Mouse (Mus musculus) stomach, embryonic 16.5 days (tissue): ENCODE data around the gene Unc50. TPM values are rescaled to one million over a fixed set of nuclear protein-coding genes. Genes with fewer than 3 reads are reported as not detected.

ENCODE experiments used
- ATAC-seq: fragments of 200-750 bp; cut with Nextera tagmentation; 2 replicates; pipeline ENCODE4 v1.8.0; 2017; ENCODE audit warnings: moderate number of reproducible peaks, moderate TSS enrichment; ENCODE audit not compliant: insufficient read depth, low FRiP score
- H3K27ac ChIP-seq: fragments of 300-500 bp; sonication (generic); 2 replicates; pipeline ENCODE4 v1.5.1; 2014; ENCODE audit warnings: low read length
- H3K27me3 ChIP-seq: fragments of 300-500 bp; sonication (generic); 2 replicates; pipeline ENCODE4 v1.6.1; 2014; ENCODE audit warnings: low read length, control low read depth, mixed read lengths; ENCODE audit not compliant: control insufficient read depth, insufficient read depth
- H3K36me3 ChIP-seq: fragments of 300-500 bp; sonication (generic); 2 replicates; pipeline ENCODE4 v1.6.1; 2014; ENCODE audit warnings: low read length; ENCODE audit not compliant: control insufficient read depth, insufficient read depth
- H3K4me1 ChIP-seq: fragments of 300-500 bp; sonication (generic); 2 replicates; pipeline ENCODE4 v1.6.1; 2014; ENCODE audit warnings: low read length, control low read depth, mixed read lengths; ENCODE audit not compliant: control insufficient read depth, insufficient read depth
- H3K4me2 ChIP-seq: fragments of 300-500 bp; sonication (generic); 2 replicates; pipeline ENCODE4 v1.6.1; 2014; ENCODE audit warnings: low read depth, low read length, mixed read lengths
- H3K4me3 ChIP-seq: fragments of 300-500 bp; sonication (generic); replicated peaks from 2 replicates; pipeline ENCODE4 v1.5.1; 2014; ENCODE audit warnings: mild to moderate bottlenecking, low read length
- H3K9ac ChIP-seq: fragments of 300-500 bp; sonication (generic); 2 replicates; pipeline ENCODE4 v1.6.1; 2014; ENCODE audit warnings: low read length
- H3K9me3 ChIP-seq: fragments of 300-500 bp; sonication (generic); replicated peaks from 2 replicates; pipeline ENCODE4 v1.6.1; 2016; ENCODE audit warnings: low read length, control low read depth; ENCODE audit not compliant: control insufficient read depth
- whole genome bisulfite sequencing: fragments of 180-500 bp; shearing (Covaris S2); extraction: QIAGEN DNeasy Blood & Tissue Kit; methylation state at CpG from one replicate; pipeline ENCODE4 v1.1.7; 2014; 5-methylcytosine and 5-hydroxymethylcytosine counted together
- polyA plus RNA-seq: library from polyadenylated mRNA; unstranded; fragments of >200 nt; fragmentation: Nextera tagmentation; extraction: Ambion mirVana; gene quantifications from 2 replicates; pipeline ENCODE4 v1.2.1, GENCODE M21; 2015

Gene Unc50
- polyA plus RNA-seq, 1 experiment from 2014 or later, result 131 TPM

GRCm38 (mm10) chr1:37405137-37405536, 24.8 kb upstream of the Unc50 start:
- no peaks in the 10 kb centered on the region for H3K36me3 ChIP-seq
- H3K9ac ChIP-seq, result no peak overlapping the region
- no peak overlapping the region for H3K4me2 ChIP-seq
- no peaks in the 10 kb centered on the region for H3K4me1 ChIP-seq
- no peak overlapping the region for H3K27ac ChIP-seq
- WGBS, result 84% methylated on average over 2 of the region's 2 CpGs
- H3K27me3 ChIP-seq, result no peaks in the 10 kb centered on the region
- H3K9me3 ChIP-seq, result no peaks in the 10 kb centered on the region
- no peak overlapping the region for H3K4me3 ChIP-seq
- no peak for ATAC-seq

GRCm38 (mm10) chr1:37407228-37407627, 22.7 kb upstream of the Unc50 start:
- WGBS, result 79% methylated on average over 8 of the region's 8 CpGs
- no peak overlapping the region for H3K4me2 ChIP-seq
- no peak overlapping the region for H3K4me3 ChIP-seq
- H3K9ac ChIP-seq, result no peak overlapping the region
- H3K36me3 ChIP-seq, result no peaks in the 10 kb centered on the region
- H3K4me1 ChIP-seq, result no peaks in the 10 kb centered on the region
- ATAC-seq, result no peak
- no peaks in the 10 kb centered on the region for H3K27me3 ChIP-seq
- H3K27ac ChIP-seq, result no peak overlapping the region
- no peaks in the 10 kb centered on the region for H3K9me3 ChIP-seq

GRCm38 (mm10) chr1:37408059-37408458, 21.9 kb upstream of the Unc50 start:
- H3K27ac ChIP-seq, result no peak overlapping the region
- no peak overlapping the region for H3K4me2 ChIP-seq
- no peaks in the 10 kb centered on the region for H3K4me1 ChIP-seq
- 82% methylated on average over 8 of the region's 8 CpGs for WGBS
- no peaks in the 10 kb centered on the region for H3K9me3 ChIP-seq
- no peak overlapping the region for H3K9ac ChIP-seq
- H3K36me3 ChIP-seq, result no peaks in the 10 kb centered on the region
- no peak overlapping the region for H3K4me3 ChIP-seq
- no peak for ATAC-seq
- H3K27me3 ChIP-seq, result no peaks in the 10 kb centered on the region

GRCm38 (mm10) chr1:37408678-37409077, 21.3 kb upstream of the Unc50 start:
- H3K4me2 ChIP-seq, result no peak overlapping the region

GRCm38 (mm10) chr1:37409647-37410046, 20.3 kb upstream of the Unc50 start:
- Histone ChIP-seq H3K27ac (no peak overlapping the region), H3K4me2 (no peak overlapping the region), H3K27me3 (no peaks in the 10 kb centered on the region), H3K4me1 (no peaks in the 10 kb centered on the region), H3K9me3 (no peaks in the 10 kb centered on the region), H3K9ac (no peak overlapping the region), H3K4me3 (no peak overlapping the region), H3K36me3 (no peaks in the 10 kb centered on the region)
- ATAC-seq, result no peak

More at GRCm38 (mm10) chr1:37408678-37409077, 21.3 kb upstream of the Unc50 start:
- H3K4me1 ChIP-seq, result no peaks in the 10 kb centered on the region
- no peaks in the 10 kb centered on the region for H3K36me3 ChIP-seq
- H3K9ac ChIP-seq, result no peak overlapping the region
- ATAC-seq, result no peak
- H3K27ac ChIP-seq, result no peak overlapping the region
- no peak overlapping the region for H3K4me3 ChIP-seq
- no peaks in the 10 kb centered on the region for H3K9me3 ChIP-seq
- WGBS, result 72% methylated on average over 3 of the region's 3 CpGs
- H3K27me3 ChIP-seq, result no peaks in the 10 kb centered on the region

GRCm38 (mm10) chr1:37415394-37415793, 14.5 kb upstream of the Unc50 start:
- H3K27ac ChIP-seq, result no peak overlapping the region
- no peak for ATAC-seq
- no peak overlapping the region for H3K4me3 ChIP-seq
- 68% methylated on average over 1 of the region's 1 CpGs for WGBS
- no peaks in the 10 kb centered on the region for H3K4me1 ChIP-seq
- H3K36me3 ChIP-seq, result peaks cover 11% of the 10 kb centered on the region
- no peaks in the 10 kb centered on the region for H3K9me3 ChIP-seq
- no peak overlapping the region for H3K9ac ChIP-seq
- H3K4me2 ChIP-seq, result no peak overlapping the region
- H3K27me3 ChIP-seq, result no peaks in the 10 kb centered on the region

- 0 out of 2 replicates have a peak, but pooled peaks have one; percentile 33 for ATAC-seq
- H3K27ac ChIP-seq, result no peak overlapping the region
- no peak overlapping the region for H3K9ac ChIP-seq
- H3K36me3 ChIP-seq, result peaks cover 16% of the 10 kb centered on the region
- no peak overlapping the region for H3K4me3 ChIP-seq
- no peaks in the 10 kb centered on the region for H3K4me1 ChIP-seq
- H3K9me3 ChIP-seq, result no peaks in the 10 kb centered on the region; the same call in 1 of the 2 replicates
- no peaks in the 10 kb centered on the region for H3K27me3 ChIP-seq
- H3K4me2 ChIP-seq, result no peak overlapping the region
- WGBS, result 82% methylated on average over 1 of the region's 1 CpGs
Observed at GRCm38 (mm10) chr1:37419420-37419819, 10.5 kb upstream of the Unc50 start.

- Histone ChIP-seq H3K27me3 (no peaks in the 10 kb centered on the region), H3K9me3 (no peaks in the 10 kb centered on the region; the same call in 1 of the 2 replicates), H3K4me2 (no peak overlapping the region), H3K36me3 (peaks cover 17% of the 10 kb centered on the region), H3K4me1 (peaks cover 13% of the 10 kb centered on the region), H3K9ac (no peak overlapping the region), H3K27ac (no peak overlapping the region), H3K4me3 (no peak overlapping the region)
- WGBS, result 96% methylated on average over 8 of the region's 8 CpGs
- no peak for ATAC-seq
Observed at GRCm38 (mm10) chr1:37427144-37427875, 2.6 kb upstream of the Unc50 start.

- Histone ChIP-seq H3K9me3 (no peaks in the 10 kb centered on the region; the same call in 1 of the 2 replicates), H3K27me3 (no peaks in the 10 kb centered on the region), H3K4me2 (peak overlapping the region; percentile 87), H3K4me3 (peak overlapping the region; percentile 69), H3K36me3 (peaks cover 21% of the 10 kb centered on the region), H3K4me1 (peaks cover 13% of the 10 kb centered on the region), H3K9ac (peak overlapping the region; percentile 82), H3K27ac (peak overlapping the region; percentile 2; the same call in 1 of the 2 replicates)
- no peak for ATAC-seq
- WGBS, result 71% methylated on average over 2 of the region's 2 CpGs
Observed at GRCm38 (mm10) chr1:37428911-37429310, 1.0 kb upstream of the Unc50 start.
